Mouse (Mus musculus) embryo, embryonic 11 days (tissue): Measurements from ENCODE around the gene 1700025G04Rik.

Experiments
- DNase-seq: peaks from one replicate; pipeline ENCODE4 v3.0.0-alpha.2; 2015

1700025G04Rik gene

DNA sequence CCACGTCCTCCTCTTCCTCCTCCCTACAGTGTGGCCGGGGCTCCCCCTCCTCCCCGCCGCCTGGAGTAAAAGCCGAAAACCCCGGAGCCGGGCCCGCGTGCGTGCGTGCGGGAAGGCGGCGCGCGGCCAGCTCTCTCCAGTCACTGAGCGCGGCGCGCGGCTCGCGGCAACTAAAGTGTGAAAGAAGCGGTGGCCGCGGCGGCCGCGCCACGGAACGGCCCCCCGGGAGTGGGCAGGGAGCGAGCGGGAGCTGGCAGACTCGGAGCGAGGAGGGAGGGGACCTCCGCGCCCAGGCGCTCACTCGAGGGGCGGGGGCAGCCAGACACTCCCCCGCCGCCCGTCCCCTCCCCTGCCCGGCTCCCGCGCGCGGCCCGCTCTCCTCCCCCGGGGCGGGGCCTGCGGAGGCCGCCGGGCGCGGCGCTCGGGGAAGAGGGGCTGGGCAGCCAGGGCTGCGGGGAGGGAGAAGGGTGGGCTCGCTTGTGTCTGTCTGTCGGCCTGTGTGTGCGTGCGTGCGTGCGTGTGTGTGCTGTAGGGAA is at the start of gene 1700025G04Rik:
Gene 1700025G04Rik (minus strand): TSS at position 108 of the 536 bp plus-strand sequence.
- DNase-seq = peak; percentile 94

DNA sequence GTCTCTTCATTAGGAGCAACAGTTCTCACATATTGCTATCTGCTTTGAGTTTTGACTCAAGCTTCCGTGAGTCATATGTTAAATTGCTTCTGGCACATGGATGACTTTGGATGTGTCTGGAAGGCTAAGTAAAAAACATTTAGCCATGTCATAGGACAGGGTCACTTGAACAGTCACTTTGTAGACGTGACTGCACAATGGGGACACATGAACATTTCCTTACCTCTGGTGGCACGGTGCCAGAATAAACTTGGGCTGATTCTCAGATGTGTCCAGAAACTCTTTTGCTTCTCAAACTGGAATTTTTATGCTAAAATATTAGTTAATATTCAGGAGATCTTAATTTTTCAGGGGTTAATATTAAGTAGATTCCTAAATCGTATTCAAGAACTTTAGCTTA is 49.6 kb upstream of the 1700025G04Rik start:
- DNase-seq = no peak

DNA sequence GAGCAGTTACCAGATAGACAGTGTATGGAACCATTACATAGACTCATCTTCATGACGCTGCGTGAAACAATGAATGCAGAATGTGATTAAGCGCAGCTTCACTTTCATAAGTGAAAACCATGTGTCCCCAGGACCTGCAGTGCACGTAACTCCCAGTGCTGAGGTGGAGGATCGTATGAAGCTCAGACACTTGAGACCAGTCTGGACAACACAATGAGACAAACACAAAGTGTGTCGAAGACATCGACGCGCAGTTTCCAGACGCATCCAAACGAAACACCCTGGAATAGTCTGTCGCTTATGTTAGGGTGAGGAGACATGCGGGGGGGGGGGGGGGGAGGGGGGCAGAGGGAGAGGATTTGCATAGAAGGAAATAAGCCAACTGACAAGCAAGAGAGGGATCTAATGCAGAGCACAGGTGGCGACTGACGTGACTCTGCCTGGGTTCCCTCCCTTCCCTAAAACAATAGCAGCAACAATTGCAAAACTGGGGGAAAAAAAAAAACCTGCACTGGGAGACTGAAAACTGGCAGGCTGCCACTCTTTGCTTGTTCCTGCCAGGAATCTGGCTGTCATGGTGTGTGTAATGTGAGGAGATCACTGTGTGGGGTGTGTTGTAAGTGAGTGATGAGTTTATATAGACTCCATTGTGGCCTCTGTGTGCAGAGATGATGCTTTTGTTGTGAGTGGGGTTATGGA is 40.3 kb upstream of the 1700025G04Rik start:
- DNase-seq = no peak

DNA sequence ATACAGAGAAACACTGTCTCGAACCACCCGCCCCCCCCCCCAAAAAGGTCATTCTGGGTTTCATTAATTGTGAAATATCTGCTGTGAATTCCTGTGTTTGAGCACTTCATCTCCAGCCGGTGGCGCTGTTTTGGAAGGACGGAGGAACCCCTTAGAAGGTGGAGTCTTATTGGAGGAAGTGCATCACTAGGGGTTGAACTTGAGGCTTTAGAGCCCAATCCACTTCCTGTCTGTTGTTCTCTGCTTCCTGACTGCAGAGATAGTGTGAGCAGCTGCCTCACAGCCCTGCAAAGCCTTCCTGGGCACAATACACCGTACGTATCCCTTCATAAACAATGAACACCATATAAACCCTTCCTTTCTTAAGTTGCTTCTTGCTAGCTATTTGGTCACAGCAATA is 35.5 kb upstream of the 1700025G04Rik start:
- DNase-seq = no peak

DNA sequence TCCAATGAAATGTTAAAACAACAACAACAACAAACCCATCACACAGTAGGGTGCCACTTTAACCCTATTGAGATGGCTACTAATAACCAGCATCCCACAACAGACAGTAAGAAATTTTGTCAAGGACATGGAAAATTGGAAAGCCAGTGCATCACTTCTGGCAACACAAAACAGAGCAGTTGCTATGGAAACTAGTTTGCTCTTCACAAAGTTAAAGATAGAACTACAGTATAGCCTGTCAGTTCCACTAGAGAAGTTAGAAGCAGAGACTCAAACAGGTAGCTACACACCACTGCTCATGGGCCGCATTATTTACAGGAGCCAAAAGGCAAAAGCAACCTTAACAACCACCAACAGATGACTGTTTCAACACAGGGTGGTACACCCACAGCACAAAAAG is 20.2 kb upstream of the 1700025G04Rik start:
- DNase-seq = no peak

DNA sequence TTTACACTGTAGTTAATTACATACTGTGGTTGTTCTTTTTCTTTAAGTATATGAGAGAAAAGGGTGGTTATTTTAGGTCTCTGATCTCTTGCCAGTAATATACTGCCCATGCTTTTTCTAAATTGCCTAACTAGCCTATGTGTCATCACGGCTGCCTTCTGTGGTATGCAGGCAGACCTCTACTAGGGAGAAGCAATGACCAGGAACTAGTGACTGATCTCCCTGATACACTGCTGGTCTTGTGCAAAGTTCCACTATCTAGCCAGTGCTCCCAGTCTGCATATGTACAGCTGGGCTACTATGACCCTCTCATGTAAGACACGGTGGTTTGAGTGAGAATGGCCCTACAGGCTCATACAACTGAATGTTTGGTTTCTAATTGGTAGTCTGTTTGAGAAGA is 16.2 kb upstream of the 1700025G04Rik start:
- DNase-seq = no peak

DNA sequence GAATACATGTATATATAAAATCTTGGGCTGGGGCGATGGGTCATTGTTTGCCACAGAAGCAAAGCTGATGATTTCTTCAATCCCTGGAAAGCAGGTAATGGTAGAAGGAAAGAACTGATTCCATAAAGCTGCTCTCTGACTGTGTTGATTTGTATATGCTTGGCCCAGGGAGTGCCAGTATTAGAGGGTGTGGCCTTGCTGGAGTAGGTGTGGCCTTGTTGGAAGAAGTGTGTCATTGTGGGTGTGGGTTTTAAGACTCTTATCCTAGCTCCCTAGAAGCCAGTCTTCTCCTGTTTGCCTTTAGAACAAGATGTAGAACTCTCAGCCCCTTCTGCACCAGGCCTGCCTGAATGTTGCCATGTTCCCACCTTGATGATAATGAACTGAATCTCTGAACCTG is 15.3 kb upstream of the 1700025G04Rik start:
- DNase-seq = no peak

DNA sequence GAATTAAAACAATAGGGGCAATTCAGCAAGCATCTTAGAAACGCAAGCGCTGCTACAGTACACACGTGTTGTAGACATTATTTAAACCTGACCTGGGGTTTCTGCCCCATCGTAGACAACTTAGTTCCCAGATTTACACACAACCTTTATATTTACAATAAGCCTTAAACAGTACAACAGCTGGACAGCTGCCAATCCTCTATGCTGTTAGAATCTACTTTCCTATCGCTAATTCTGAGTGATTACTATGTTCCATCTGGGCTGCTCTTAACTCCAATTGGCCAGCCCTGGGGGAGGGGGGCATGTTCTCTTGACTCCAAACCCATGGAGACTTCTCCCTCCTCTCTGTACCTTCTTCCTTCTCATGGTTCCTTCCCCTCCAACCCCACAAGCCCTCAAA is 11.8 kb upstream of the 1700025G04Rik start:
- DNase-seq = no peak

DNA sequence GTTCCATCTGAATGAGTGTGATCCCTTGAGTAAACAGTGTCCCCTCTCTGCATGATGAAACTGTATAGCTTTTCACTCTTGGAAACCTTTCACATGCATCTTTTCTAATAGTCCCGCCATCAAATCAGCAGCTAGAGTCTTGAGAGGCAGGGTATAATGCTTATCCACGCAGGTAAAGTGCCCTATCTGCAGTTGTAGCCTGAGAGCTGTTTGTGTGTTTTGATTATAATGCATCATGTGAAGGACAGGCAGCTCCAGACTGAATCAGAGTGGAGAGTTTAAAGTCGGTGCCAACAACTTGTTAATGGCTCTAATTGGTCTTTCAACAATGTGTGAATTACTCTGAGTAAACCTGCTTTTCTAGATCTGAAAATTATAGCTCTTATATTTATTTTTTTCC is 6.1 kb upstream of the 1700025G04Rik start:
- no peak for DNase-seq

DNA sequence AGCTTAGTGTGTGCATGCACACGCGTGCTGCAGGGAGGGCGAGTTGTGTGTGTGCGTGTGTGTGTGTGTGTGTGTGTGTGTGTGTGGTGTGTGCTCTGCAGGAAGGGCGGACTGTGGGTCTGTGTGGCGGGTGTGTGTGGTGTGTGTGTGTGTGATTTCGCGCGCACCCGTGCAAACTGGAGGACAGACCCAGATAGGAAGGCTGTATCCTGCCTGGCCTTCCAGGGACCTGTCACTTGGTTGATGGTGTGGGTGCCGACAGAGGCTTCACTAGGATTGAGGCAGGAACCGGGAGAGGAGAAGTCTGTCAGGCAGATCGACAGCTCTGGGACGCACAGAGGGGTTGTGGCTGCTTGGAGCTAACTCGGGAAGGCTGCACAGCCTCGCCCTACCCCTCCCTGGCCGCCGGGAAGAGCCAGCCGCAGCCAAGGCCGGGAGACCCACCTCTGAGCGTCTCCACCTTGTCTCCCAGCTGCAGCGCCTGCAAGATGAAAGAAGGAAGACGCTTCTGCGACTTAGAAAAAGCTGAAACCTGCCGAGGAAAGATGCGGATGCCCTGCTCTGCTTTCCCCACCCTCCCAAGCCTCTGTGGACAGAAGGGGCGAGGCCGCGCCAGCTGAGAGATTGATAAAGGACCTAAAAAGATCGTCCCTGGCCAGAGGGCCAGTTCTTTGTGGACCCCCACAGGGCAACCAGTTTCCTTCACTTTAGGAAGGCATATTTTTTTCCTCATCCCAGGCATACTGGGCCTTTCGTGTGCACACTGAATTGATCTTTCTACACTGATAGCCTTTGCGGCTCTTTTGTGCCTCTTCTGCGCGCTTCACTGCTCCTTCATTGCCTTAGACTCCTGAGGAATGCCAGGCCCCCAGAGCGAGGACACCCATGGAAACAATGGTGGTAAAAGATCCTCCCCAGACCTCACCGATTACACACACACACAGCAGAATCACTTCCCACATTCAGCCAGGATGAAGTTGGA is 930 bp upstream of the 1700025G04Rik start:
- peak; percentile 70 for DNase-seq

DNA sequence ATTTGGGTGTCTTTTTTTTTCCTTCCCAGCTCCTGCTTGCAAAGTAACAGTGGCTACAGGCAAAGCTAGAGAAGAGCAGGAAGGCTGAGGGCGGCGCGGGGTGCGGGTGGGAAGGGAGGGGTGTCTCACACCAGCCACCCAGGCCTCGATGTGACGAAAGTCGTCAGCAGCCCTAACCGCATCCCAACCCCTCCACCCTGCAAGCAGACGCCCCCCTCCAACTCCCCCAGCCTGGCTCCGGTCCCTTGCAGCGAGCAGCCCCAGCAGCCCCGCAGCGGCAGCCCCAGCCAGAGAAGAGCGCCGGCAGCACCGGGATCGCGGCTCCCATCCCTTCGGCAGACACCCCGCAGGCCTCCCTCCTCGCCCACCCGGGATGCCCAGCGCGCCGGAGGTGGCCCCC is 399 bp downstream of the 1700025G04Rik start:
- DNase-seq = peak; percentile 62

DNA sequence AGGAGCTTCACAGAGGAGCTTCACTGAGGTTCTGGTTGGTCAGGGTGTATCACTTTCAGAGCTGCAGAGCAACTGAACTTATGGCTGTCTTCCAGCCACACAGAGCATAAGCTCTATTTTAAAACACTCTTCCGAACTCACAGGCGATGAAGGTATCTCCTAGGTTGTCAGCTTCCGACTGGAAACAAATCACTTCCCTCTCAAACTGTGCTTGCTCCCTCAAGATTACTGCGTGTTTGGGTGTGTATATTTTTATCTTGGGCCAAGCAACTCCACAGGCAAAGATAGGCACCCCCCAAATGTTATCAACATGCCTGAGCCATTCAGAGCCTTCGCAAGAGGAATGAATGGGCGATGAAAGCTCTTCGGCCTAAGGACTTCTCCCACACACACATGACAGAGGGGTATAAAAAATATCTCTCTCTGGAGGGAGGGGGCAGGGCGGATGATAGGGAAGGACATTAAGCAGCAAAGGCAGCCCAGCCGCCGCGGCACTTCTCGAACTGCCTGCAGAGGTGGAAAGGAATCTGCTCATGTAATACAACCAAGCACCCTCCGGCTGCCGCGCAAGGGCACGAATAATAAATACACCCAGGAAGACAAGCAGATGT is 1.0 kb downstream of the 1700025G04Rik start:
- peak; percentile 63 for DNase-seq

DNA sequence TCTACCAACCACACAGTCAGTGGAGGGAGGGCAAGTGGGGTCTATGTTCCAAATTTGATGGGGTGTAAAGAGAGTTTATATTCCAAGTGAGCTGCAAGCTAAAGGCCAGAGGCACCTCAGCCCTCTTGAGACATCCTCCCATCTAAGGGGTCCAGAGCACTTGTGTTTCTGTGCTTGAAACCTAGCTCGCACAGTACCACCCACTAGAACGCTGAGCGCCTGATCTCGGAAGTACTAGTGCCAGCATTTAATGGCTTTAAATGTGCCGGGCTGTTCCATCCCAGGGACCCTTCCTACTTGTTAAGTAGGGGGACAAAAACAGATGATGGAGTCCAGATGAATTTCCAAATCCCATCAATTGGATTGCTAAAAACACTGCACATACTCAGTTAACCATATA is 1.9 kb downstream of the 1700025G04Rik start:
- no peak for DNase-seq

DNA sequence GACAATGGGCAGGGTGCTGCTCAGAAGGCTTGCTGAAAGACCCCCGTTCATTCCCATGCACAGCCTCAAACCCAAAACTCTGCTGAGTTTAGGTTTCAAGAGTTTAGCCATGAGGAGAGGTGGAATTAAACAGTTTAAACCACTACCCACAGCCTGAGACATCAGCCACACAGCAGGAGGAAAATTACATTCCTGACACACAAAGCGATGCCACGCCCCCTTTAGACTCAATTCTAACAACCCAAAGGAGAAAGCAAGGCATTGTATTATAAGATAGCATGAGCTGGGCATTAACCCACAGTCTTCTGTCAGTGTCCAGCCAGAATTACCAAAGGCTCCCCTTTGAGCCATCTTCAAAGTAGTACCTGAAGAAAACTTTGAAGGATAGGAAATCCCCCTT is 3.0 kb downstream of the 1700025G04Rik start:
- DNase-seq = peak; percentile 49

DNA sequence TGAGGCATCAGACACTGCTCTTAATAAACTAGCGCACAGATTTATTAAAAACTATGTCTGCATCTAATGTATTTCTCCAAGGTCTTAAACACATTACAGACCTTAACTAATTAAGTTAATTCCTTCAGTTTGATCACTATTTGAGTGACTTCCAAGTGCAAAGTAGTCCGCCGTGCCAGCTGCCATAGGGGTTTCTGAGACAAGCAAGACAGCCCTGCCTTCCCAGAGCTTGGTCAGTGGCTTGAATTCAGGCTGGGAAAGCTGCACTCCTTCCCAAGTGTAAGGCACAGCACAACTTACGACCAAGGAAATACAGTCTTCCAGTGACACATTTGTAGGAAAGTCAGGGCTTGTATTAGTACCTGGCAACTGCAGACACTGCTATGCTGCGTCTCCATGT is 4.4 kb downstream of the 1700025G04Rik start:
- DNase-seq = no peak

DNA sequence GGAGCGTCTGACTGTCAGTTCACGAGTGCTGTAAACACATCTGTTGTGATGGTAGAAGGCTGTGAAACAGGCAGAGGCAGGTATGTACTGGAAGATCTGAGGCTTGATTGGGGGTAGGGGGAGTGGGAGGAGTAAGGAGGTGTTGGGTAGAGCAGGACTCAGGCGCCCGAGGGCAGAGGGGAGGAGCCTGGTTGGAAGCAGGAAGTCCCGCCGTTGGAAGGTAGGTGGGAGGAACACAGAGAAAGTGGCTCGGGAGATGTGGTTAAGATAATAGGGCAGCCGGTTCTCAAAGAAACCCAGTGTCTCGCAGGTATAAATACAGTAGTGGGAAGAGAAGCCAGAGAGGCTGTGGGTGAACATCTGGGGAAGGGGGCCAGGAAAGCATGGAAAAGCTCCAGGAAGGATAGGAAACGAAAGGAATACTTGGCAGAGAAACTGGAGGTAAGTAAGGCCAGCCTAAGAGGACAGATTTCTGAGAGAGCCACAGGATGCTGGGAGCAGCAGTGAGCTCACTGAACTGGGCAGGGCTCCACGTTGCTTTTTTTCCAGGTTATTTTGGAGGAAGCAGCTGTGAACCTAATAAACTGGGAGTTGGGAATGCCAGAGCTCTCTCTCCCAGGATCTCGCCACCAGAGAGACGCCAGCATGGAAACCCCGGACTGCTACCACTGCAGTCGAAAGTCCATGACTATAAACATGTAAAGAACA is 5.1 kb downstream of the 1700025G04Rik start:
- DNase-seq = peak; percentile 57

DNA sequence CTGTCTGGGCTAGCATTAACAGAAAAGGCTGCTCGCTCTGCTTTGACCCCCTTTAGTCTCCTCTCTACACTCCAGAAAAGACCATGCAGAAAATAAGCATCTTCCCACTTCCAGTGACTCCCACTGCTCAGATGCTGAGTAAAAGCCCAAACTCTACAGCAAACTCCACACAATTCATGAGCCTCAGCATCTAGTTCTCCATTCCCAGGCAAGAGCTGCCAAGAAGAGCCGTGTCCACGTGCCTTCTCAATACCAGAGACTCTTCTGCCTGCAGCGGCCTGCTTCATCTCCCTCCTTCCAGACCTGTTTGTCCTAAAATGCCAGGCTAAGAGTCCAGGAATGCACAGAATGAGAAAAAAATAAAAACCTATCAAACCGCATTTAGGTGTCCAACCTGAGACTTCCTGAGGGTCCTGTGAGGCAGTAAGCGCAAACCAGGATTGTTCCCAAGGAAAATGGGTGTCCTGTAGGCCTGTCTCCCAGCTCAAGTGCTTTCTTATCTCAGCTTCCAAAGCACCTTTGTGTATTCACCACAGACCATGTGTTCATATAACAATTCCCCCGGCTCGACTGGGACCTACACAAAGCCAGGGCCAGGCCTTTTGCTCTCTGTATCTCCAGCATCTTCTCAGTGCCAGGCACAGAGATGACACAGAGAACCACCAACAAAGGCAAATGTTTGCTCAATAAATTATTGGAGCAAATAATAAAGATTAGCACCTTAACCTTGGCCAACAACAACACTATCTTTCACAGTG is 7.8 kb downstream of the 1700025G04Rik start:
- DNase-seq = no peak

DNA sequence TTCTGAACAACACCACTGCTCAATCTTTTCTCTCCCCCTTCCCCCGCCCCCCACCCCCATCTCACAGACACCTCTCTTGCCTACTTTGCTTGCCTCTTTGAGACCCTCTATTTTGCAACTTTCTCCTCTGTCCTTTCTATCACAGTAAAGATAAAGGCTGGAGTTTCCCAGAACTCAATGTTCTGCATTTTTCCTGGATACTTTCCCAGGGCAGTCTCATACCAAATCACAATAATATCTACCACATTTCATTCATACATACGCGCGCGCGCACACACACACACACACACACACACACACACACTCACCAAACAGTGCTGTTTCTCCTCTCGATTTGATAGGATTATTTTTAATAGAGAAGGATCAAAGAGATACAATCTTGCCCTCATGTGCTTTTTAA is 8.8 kb downstream of the 1700025G04Rik start:
- no peak for DNase-seq

DNA sequence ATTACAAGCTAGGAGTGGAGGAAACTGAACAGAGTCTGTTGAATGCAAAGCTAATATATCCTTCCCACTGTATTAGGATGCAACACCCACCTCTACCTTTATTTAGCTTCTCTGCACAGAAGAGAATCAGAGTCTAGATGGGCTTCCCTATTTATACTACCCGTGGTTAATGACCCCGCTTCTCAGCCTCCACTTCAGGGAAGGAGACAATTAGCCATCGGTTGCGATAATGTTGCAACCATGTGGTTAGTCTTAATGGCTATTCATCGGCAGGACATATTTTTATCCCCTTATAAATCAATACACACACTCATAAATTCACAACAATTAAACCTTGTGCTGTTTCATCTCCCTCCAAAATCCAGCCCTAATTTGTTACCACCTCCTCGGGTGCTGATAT is 9.7 kb downstream of the 1700025G04Rik start:
- no peak for DNase-seq

DNA sequence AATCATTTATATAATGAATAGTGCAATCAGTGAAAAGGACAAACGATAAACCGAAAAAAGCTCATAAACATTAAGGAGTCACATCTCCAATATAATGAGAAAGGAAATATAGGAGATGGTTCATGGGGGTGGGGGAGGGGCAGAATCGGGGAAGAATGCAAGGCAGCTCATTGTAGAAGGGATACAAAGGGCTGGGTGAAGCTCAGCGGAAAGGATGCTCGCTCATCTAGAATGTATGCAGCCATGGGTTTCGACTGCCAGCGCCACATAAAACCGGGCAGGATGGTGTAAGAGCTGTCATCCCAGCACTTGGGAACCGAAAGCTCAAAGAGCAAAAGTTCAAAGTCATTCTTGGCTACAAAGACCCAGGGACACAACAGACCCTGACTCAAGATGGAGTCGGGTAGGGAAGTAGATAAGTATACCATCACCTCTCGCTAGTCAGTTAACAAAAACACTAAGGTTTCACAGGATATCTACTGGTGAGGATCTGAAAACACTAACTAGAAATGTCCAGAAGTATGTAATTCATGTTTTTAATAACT is 12.7 kb downstream of the 1700025G04Rik start:
- peak; percentile 42 for DNase-seq

DNA sequence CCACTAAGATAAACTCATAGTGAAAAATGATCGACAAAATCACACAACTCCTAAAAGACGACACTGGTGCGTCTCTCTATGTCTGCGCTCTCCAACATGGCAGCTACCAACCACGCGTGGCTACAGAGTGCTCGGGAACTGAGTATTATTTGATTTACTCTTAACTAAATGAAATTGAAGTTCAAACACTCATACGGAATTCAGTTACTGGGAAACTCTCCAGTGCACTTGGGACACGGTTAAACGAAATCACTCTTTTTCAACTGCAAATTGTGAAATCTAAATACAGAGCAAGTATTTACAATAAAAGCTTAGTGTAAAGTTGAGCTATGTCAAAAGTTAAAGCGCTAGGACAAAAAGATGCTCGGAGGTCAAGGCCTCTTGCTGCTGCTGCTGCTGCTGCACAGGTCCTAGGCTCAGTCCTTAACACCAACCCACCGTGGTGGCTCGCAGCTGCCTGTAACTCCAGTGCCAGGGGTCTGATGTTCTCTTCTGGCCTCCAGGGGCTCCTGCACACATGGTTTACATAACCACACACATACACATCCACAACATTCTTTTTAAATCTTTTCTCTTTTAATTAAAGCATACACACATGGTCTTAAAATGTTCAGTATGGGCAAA is 13.6 kb downstream of the 1700025G04Rik start:
- no peak for DNase-seq
